Mouse (Mus musculus): ENCODE measurements at regions not wholly inside any gene's neighbourhood (a gene's known extent, or its start where the extent isn't known, plus 50 kb on each side); places are given as distances from the start of the nearest gene placed in this dataset.

DNA sequence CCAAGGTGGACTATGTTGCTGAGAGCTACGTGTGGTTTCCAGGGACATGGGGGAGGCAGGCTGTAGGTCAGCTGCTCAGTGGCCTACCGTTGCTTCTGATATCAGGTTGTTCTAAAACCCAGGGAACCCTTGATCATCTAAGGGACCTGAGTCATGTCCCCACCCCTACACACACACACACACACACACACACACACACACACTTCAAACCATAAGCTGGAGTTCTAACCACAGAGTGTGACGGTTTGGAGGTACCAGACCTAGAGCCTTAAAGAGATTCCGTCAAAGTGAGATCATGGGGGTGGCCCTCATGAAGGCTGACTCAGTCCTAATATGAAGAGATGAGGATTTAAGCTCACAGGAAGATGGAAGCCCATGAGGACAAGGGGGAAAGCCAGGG lies 130.8 kb upstream of the Id2 start:
- TF ChIP-seq CTCF (IDR thresholded peaks at IDR 0.05; ENCODE audit: borderline replicate concordance, insufficient read depth, low read depth, low read length) (no peak), POLR2A (IDR thresholded peaks at IDR 0.05; ENCODE audit: borderline replicate concordance, insufficient read depth, low read length) (no peak)
